Mouse (Mus musculus): ENCODE data around the gene Tollip. TPM values are rescaled to one million over a fixed set of nuclear protein-coding genes. Genes with fewer than 3 reads are reported as not detected.

Gene Tollip
- total and polyA plus RNA-seq, 2 experiments from 2014 or later = 78.0 to 110 TPM

DNA sequence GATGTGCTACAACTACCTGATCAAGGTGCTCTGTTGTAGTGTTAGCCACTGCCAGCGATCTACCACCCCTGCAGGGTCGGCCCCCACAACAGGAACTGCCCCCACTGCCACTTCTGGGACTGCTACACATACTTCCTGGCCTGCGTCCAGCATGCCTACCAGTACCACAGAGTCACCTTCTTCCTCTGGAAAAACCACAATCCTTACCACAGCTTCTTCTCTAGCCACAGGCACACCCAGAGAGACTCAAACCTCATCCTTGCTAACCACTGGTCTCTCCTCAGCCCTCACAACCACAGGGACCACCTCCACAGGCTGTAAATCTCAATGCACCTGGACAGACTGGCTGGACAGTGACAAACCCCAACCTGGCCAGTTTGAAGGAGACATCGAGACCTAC, 57.3 kb downstream of the Tollip start:
- H3K4me2 ChIP-seq (ENCODE audit: low read depth, low read length, poor library complexity, severe bottlenecking) = no peak overlapping the region
- no peaks in the 10 kb centered on the region for H3K27me3 ChIP-seq (ENCODE audit: insufficient read depth, low read length)
- no peaks in the 10 kb centered on the region for H3K9me3 ChIP-seq (ENCODE audit: low read length)
- H3K36me3 ChIP-seq (ENCODE audit: insufficient read depth, low read length) = no peaks in the 10 kb centered on the region
- H3K4me1 ChIP-seq (ENCODE audit: insufficient read depth, low read length) = no peaks in the 10 kb centered on the region
- 89% methylated on average over 4 of the region's 4 CpGs for WGBS
- no peak overlapping the region for H3K9ac ChIP-seq (replicated peaks; ENCODE audit: low read length, poor library complexity, severe bottlenecking)
- TF ChIP-seq CTCF (IDR thresholded peaks at IDR 0.05) = no peak
- H3K27ac ChIP-seq (ENCODE audit: low read depth, low read length) = no peak overlapping the region
- ATAC-seq (ENCODE audit: low FRiP score) = no peak
- no peak overlapping the region for H3K4me3 ChIP-seq (ENCODE audit: low read depth, low read length)
- DNase-seq (ENCODE audit: low spot score) = no peak

DNA sequence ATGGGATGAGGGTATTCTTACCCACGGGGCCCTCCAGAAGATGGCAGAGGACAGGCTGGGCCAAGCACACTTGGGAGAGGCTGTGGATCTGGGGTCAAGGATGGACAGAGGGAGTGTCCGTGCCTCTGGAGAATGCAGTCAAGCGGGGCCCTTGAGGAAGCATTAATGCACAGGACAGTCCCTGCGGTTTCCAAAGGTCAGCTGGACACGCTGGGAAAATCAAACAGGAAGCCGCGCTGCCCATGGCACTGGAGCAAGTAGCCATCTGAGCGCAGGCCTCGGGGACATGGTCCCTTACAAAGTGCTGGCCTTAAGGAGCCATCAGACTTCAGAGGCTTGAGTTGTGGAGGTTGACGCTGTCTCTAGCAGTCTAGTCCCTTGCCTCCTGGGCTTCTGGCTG, 78.0 kb downstream of the Tollip start:
- Histone ChIP-seq H3K9ac (replicated peaks; ENCODE audit: low read length, poor library complexity, severe bottlenecking) (no peak overlapping the region), H3K9me3 (ENCODE audit: low read length) (no peaks in the 10 kb centered on the region), H3K4me2 (ENCODE audit: low read depth, low read length, poor library complexity, severe bottlenecking) (no peak overlapping the region), H3K27ac (ENCODE audit: low read depth, low read length) (no peak overlapping the region), H3K4me1 (ENCODE audit: insufficient read depth, low read length) (no peaks in the 10 kb centered on the region), H3K4me3 (ENCODE audit: low read depth, low read length) (no peak overlapping the region), H3K36me3 (ENCODE audit: insufficient read depth, low read length) (no peaks in the 10 kb centered on the region), H3K27me3 (ENCODE audit: insufficient read depth, low read length) (no peaks in the 10 kb centered on the region)
- ATAC-seq (ENCODE audit: low FRiP score) (no peak), DNase-seq (ENCODE audit: low spot score) (no peak)
- 91% methylated on average over 10 of the region's 10 CpGs for WGBS
- TF ChIP-seq CTCF (IDR thresholded peaks at IDR 0.05) = no peak

DNA sequence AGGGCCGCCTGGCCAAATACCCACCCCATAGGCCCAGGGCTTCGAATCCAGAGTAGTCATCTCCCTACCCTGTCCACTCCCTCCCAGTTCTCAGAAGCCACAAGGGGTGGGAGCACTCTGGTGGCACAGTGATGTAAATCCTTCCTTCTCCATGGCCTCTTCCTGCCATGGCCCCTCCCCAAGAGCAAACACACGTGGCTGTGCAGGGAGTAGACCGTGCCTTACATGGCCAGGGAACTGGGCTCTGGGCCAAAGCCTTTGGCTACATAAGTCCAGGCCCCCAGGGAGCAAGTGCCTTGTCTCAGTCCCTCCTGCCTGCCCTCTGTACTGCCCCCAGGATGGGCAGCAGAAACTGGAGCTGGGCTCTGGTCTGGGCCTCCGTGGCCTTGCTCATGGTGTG, 79.5 kb downstream of the Tollip start, which contains the start of gene Muc5b:
TSS of gene Muc5b (plus strand) at position 292 of the 400 bp plus-strand sequence.
- H3K4me3 ChIP-seq (ENCODE audit: low read depth, low read length) = no peak within 1 kb of the TSS
- no peak for TF ChIP-seq CTCF (IDR thresholded peaks at IDR 0.05)
- no peaks in the 10 kb centered on the region for H3K36me3 ChIP-seq (ENCODE audit: insufficient read depth, low read length)
- H3K4me1 ChIP-seq (ENCODE audit: insufficient read depth, low read length) = no peaks in the 10 kb centered on the region
- H3K4me2 ChIP-seq (ENCODE audit: low read depth, low read length, poor library complexity, severe bottlenecking) = no peak within 1 kb of the TSS
- no peak within 1 kb of the TSS for H3K9ac ChIP-seq (replicated peaks; ENCODE audit: low read length, poor library complexity, severe bottlenecking)
- H3K27me3 ChIP-seq (ENCODE audit: insufficient read depth, low read length) = no peaks in the 10 kb centered on the region
- ATAC-seq (ENCODE audit: low FRiP score) = no peak
- WGBS = 61% methylated on average over 5 of the region's 5 CpGs
- no peaks in the 10 kb centered on the region for H3K9me3 ChIP-seq (ENCODE audit: low read length)
- DNase-seq (ENCODE audit: low spot score) = peak; percentile 40
- no peak within 1 kb of the TSS for H3K27ac ChIP-seq (ENCODE audit: low read depth, low read length)

DNA sequence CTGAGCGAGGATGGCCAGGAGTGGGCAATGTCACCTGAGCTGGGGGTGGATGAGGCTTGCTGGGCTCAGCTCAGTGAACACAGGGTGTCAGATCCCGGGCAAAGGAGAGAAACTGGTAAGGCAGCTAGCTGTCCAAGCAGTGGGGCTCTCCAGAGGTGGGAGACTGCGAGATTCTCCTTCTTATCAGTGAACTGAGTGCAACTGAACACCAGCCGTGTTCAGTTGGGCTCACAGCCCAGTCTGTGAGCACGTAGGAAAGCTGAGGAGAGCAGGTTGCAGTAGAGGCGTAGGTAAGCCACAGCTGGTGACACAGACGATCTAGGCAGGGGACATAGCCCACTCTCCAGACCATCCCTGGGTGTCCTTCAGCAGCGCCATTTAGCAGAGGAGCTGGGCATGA, 81.9 kb downstream of the Tollip start:
- Histone ChIP-seq H3K9ac (replicated peaks; ENCODE audit: low read length, poor library complexity, severe bottlenecking) (no peak overlapping the region), H3K4me2 (ENCODE audit: low read depth, low read length, poor library complexity, severe bottlenecking) (no peak overlapping the region), H3K4me3 (ENCODE audit: low read depth, low read length) (no peak overlapping the region), H3K27me3 (ENCODE audit: insufficient read depth, low read length) (no peaks in the 10 kb centered on the region), H3K9me3 (ENCODE audit: low read length) (no peaks in the 10 kb centered on the region), H3K4me1 (ENCODE audit: insufficient read depth, low read length) (no peaks in the 10 kb centered on the region), H3K36me3 (ENCODE audit: insufficient read depth, low read length) (no peaks in the 10 kb centered on the region), H3K27ac (ENCODE audit: low read depth, low read length) (no peak overlapping the region)
- DNase-seq (ENCODE audit: low spot score) = no peak
- ATAC-seq (ENCODE audit: low FRiP score) = no peak
- no peak for TF ChIP-seq CTCF (IDR thresholded peaks at IDR 0.05)
- 82% methylated on average over 8 of the region's 8 CpGs for WGBS

DNA sequence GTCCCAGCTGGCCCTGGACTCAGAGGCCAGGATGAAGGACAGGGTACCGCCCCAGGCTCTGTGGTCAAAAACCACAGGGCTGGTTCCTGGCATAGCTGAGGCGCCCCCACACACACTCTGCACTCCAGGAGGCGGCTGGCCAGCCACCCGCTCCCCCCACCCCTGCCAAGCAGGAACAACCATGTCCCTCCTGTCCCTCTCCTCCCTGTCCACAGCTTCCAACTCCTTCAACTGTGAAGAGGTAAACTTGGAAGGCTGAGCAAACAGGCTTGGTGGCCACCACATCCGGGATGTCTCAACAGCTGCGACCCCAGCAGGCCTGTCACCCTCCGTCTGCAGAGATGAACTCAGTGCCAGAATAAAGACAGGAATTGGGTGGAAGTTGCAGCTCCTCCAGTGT, 82.4 kb downstream of the Tollip start:
- Histone ChIP-seq H3K4me1 (ENCODE audit: insufficient read depth, low read length) (no peaks in the 10 kb centered on the region), H3K9ac (replicated peaks; ENCODE audit: low read length, poor library complexity, severe bottlenecking) (no peak overlapping the region), H3K27ac (ENCODE audit: low read depth, low read length) (no peak overlapping the region), H3K27me3 (ENCODE audit: insufficient read depth, low read length) (no peaks in the 10 kb centered on the region), H3K36me3 (ENCODE audit: insufficient read depth, low read length) (no peaks in the 10 kb centered on the region), H3K9me3 (ENCODE audit: low read length) (no peaks in the 10 kb centered on the region), H3K4me2 (ENCODE audit: low read depth, low read length, poor library complexity, severe bottlenecking) (no peak overlapping the region), H3K4me3 (ENCODE audit: low read depth, low read length) (no peak overlapping the region)
- 74% methylated on average over 7 of the region's 7 CpGs for WGBS
- DNase-seq (ENCODE audit: low spot score) (no peak), ATAC-seq (ENCODE audit: low FRiP score) (no peak)
- TF ChIP-seq CTCF (IDR thresholded peaks at IDR 0.05) = no peak

Other genes starting within 250 kb of the Tollip start
- 0.77 and 1.0 TPM in 2 replicates for gene Muc2, start 228.2 kb downstream of the Tollip start, total RNA-seq (2014; rRNA removed)
- 0.49 and 0.58 TPM in 2 replicates for gene Muc2, start 228.2 kb downstream of the Tollip start, polyA plus RNA-seq (2015; fragmentation: Nextera tagmentation; extraction: Ambion mirVana)
- gene Muc5ac, start 129.5 kb downstream of the Tollip start, total RNA-seq (2014; rRNA removed) = not detected in 2 replicates
- gene Muc5ac, start 129.5 kb downstream of the Tollip start, polyA plus RNA-seq (2015; fragmentation: Nextera tagmentation; extraction: Ambion mirVana) = not detected in 2 replicates
- gene Muc5b, start 79.4 kb downstream of the Tollip start, total RNA-seq (2014; rRNA removed) = 0.05 TPM in 1 of 2 replicates, not detected in the other
- gene Muc5b, start 79.4 kb downstream of the Tollip start, polyA plus RNA-seq (2015; fragmentation: Nextera tagmentation; extraction: Ambion mirVana) = 0.02 and 0.04 TPM in 2 replicates
- 137 and 159 TPM in 2 replicates for gene Brsk2, start 31.2 kb upstream of the Tollip start, total RNA-seq (2014; rRNA removed)
- 18.9 and 20.1 TPM in 2 replicates for gene Brsk2, start 31.2 kb upstream of the Tollip start, polyA plus RNA-seq (2015; fragmentation: Nextera tagmentation; extraction: Ambion mirVana)
- 27.4 and 31.6 TPM in 2 replicates for gene Mob2, start 142.6 kb upstream of the Tollip start, total RNA-seq (2014; rRNA removed)
- gene Mob2, start 142.6 kb upstream of the Tollip start, polyA plus RNA-seq (2015; fragmentation: Nextera tagmentation; extraction: Ambion mirVana) = 38.0 and 41.3 TPM in 2 replicates
- gene Dusp8, start 177.3 kb upstream of the Tollip start, total RNA-seq (2014; rRNA removed) = 144 and 175 TPM in 2 replicates
- 94.2 and 99.9 TPM in 2 replicates for gene Dusp8, start 177.3 kb upstream of the Tollip start, polyA plus RNA-seq (2015; fragmentation: Nextera tagmentation; extraction: Ambion mirVana)
- not detected in 2 replicates for gene Gm45618, start 202.2 kb upstream of the Tollip start, total RNA-seq (2014; rRNA removed)
- not detected in 2 replicates for gene Gm45618, start 202.2 kb upstream of the Tollip start, polyA plus RNA-seq (2015; fragmentation: Nextera tagmentation; extraction: Ambion mirVana)
- gene Gm39115, start 217.5 kb upstream of the Tollip start, total RNA-seq (2014; rRNA removed) = not detected in 2 replicates
- not detected in 2 replicates for gene Gm39115, start 217.5 kb upstream of the Tollip start, polyA plus RNA-seq (2015; fragmentation: Nextera tagmentation; extraction: Ambion mirVana)
- not detected in 2 replicates for gene Gm45337, start 226.1 kb upstream of the Tollip start, total RNA-seq (2014; rRNA removed)
- not detected in 2 replicates for gene Gm45337, start 226.1 kb upstream of the Tollip start, polyA plus RNA-seq (2015; fragmentation: Nextera tagmentation; extraction: Ambion mirVana)
- not detected in 2 replicates for gene Gm29735, start 238.6 kb upstream of the Tollip start, total RNA-seq (2014; rRNA removed)
- gene Gm29735, start 238.6 kb upstream of the Tollip start, polyA plus RNA-seq (2015; fragmentation: Nextera tagmentation; extraction: Ambion mirVana) = not detected in 2 replicates
- not detected in 2 replicates for gene Gm4553, start 247.2 kb upstream of the Tollip start, total RNA-seq (2014; rRNA removed)
- not detected in 2 replicates for gene Gm4553, start 247.2 kb upstream of the Tollip start, polyA plus RNA-seq (2015; fragmentation: Nextera tagmentation; extraction: Ambion mirVana)